In genomic region chr13:52551275-52551674, GRCm38 (mm10) we compare ENCODE assay signal across 24 mouse cellular contexts. TPM values are rescaled to one million over a fixed set of nuclear protein-coding genes. Genes with fewer than 3 reads are reported as not detected.
A peak's percentile ranks its signal among the peaks of the same experiment; 100 is the strongest.
DNase-seq lines count a peak whose midpoint lies in the region; ATAC-seq and TF ChIP-seq lines count a peak whose summit lies in the region.
"Had no signal": no experiment of that assay in that cellular context is flagged by ENCODE, and none has a peak within 500 bp of the region (broad histone marks: within the 10 kb centered on the region; RNA-seq: fewer than 3 reads in every experiment).

No protein-coding gene starts in this region.

- 0 out of 2 replicates have a peak overlapping the region, but pooled peaks have one; percentile 5 for H3K4me2 ChIP-seq in liver, embryonic 13.5 days
- H3K4me2 ChIP-seq: embryonic facial prominence, embryonic 13.5 days; liver, embryonic 15.5 days; midbrain, embryonic 12.5 days; neural tube, embryonic 15.5 days; stomach, embryonic 15.5 days had no signal

- H3K27me3 ChIP-seq in liver, embryonic 13.5 days, result no peaks in the 10 kb centered on the region
- no peaks in the 10 kb centered on the region for H3K27me3 ChIP-seq in splenic B cell, adult 2 months (ENCODE audit: control insufficient read depth, insufficient read depth, low read length, poor library complexity, severe bottlenecking)
- H3K27me3 ChIP-seq in heart, adult 2 months (ENCODE audit: control insufficient read depth, insufficient read depth, low read length), result no peaks in the 10 kb centered on the region
- H3K27me3 ChIP-seq: embryonic facial prominence, embryonic 13.5 days; liver, embryonic 15.5 days; midbrain, embryonic 12.5 days; neural tube, embryonic 15.5 days; stomach, embryonic 15.5 days had no signal

- intact Hi-C loops in heart, adult 2 months (cut with DNase I), result no loop called here

- TF ChIP-seq EP300 in heart, adult 2 months (IDR thresholded peaks at IDR 0.05; ENCODE audit: insufficient read depth, low read depth, low read length), result no peak

- DNase-seq in 416B (ENCODE audit: low read depth), result peak; percentile 84
- peak; percentile 51 to 54 for DNase-seq in B cell, adult 2 months
- DNase-seq in liver, embryonic 13.5 days, result no peak
- DNase-seq in splenic B cell, adult 2 months (ENCODE audit: low read depth, low spot score), result peak; percentile 58
- no peak for DNase-seq in retina, postnatal 1 day
- no peak for DNase-seq in heart, adult 2 months
- DNase-seq in adipocyte (ENCODE audit: low spot score), result no peak
- DNase-seq: adrenal gland, adult 2 months; cerebellum, adult 11-12 months; gastrocnemius, adult 2 months; heart, postnatal 14 days; kidney, postnatal 10 days; left cerebral cortex, postnatal 4 days; lung, postnatal 14 days; right cerebral cortex, postnatal 4 days had no signal

- H3K4me1 ChIP-seq in liver, embryonic 13.5 days (replicated peaks), result no peaks in the 10 kb centered on the region; the same call in 1 of the 2 replicates
- H3K4me1 ChIP-seq in heart, adult 2 months (ENCODE audit: control insufficient read depth, insufficient read depth, low read length), result no peaks in the 10 kb centered on the region
- H3K4me1 ChIP-seq: embryonic facial prominence, embryonic 13.5 days; heart, embryonic 10.5 days; liver, embryonic 15.5 days; midbrain, embryonic 12.5 days; neural tube, embryonic 15.5 days; stomach, embryonic 15.5 days had no signal

- H3K79me2 ChIP-seq in heart, adult 2 months (replicated peaks; ENCODE audit: control insufficient read depth, insufficient read depth, low read length), result no peaks in the 10 kb centered on the region

- no peak overlapping the region for H3K9ac ChIP-seq in liver, embryonic 13.5 days
- H3K9ac ChIP-seq in heart, adult 2 months (ENCODE audit: low read depth, low read length), result no peak overlapping the region
- H3K9ac ChIP-seq: embryonic facial prominence, embryonic 13.5 days; liver, embryonic 15.5 days; midbrain, embryonic 12.5 days; neural tube, embryonic 15.5 days; stomach, embryonic 15.5 days had no signal

- no peak overlapping the region for H3K4me3 ChIP-seq in liver, embryonic 13.5 days (replicated peaks)
- no peak overlapping the region for H3K4me3 ChIP-seq in heart, adult 2 months
- H3K4me3 ChIP-seq: embryonic facial prominence, embryonic 13.5 days; gastrocnemius, adult 2 months; heart, embryonic 10.5 days; layer of hippocampus, adult 2 months; liver, embryonic 15.5 days; midbrain, embryonic 12.5 days; neural tube, embryonic 15.5 days; stomach, embryonic 15.5 days had no signal

- ATAC-seq in liver, embryonic 13.5 days (ENCODE audit: low read depth), result no peak
- ATAC-seq: hindbrain, embryonic 16.5 days; intestine, postnatal 0 days had no signal

- no peaks in the 10 kb centered on the region for H3K9me3 ChIP-seq in liver, embryonic 13.5 days (replicated peaks)
- H3K9me3 ChIP-seq: embryonic facial prominence, embryonic 13.5 days; heart, embryonic 10.5 days; liver, embryonic 15.5 days; midbrain, embryonic 12.5 days; neural tube, embryonic 15.5 days; stomach, embryonic 15.5 days had no signal

- TF ChIP-seq CTCF in heart, adult 2 months (IDR thresholded peaks at IDR 0.05), result no peak

- TF ChIP-seq POLR2A in heart, adult 2 months (IDR thresholded peaks at IDR 0.05; ENCODE audit: insufficient read depth, low read depth, low read length), result no peak

- H3K27ac ChIP-seq in liver, embryonic 13.5 days, result peak overlapping the region; percentile 64
- no peak overlapping the region for H3K27ac ChIP-seq in heart, adult 2 months
- H3K27ac ChIP-seq: embryonic facial prominence, embryonic 13.5 days; gastrocnemius, adult 2 months; heart, embryonic 10.5 days; layer of hippocampus, adult 2 months; liver, embryonic 15.5 days; midbrain, embryonic 12.5 days; neural tube, embryonic 15.5 days; stomach, embryonic 15.5 days had no signal

- 31% methylated on average over 9 of the region's 9 CpGs for WGBS in liver, embryonic 13.5 days (ENCODE audit: insufficient replicate concordance)
- 66% methylated on average over 9 of the region's 9 CpGs for WGBS in heart, adult 2 months

- H3K36me3 ChIP-seq in liver, embryonic 13.5 days, result no peaks in the 10 kb centered on the region
- H3K36me3 ChIP-seq in splenic B cell, adult 2 months (ENCODE audit: control insufficient read depth, insufficient read depth, low read length, poor library complexity, severe bottlenecking), result no peaks in the 10 kb centered on the region; the same call in 1 of the 2 replicates
- H3K36me3 ChIP-seq in heart, adult 2 months (ENCODE audit: control insufficient read depth, insufficient read depth, low read length), result no peaks in the 10 kb centered on the region
- H3K36me3 ChIP-seq: embryonic facial prominence, embryonic 13.5 days; heart, embryonic 10.5 days; liver, embryonic 15.5 days; midbrain, embryonic 12.5 days; neural tube, embryonic 15.5 days; stomach, embryonic 15.5 days had no signal

RNA-seq across cellular contexts. Expression of gene Diras2, which starts 20.2 kb away (rescaled TPM):
- 0.02 and 0.09 TPM in 2 replicates for polyA plus RNA-seq in liver, embryonic 13.5 days (2015; fragmentation: Nextera tagmentation; extraction: Ambion mirVana)
- under 1 TPM; 0.18 to 0.32 TPM for total RNA-seq in heart, adult 2 months (2021)
- polyA plus RNA-seq in heart, adult 2 months (2012; rRNA removed), result 0.61 and 0.78 TPM in 2 replicates

RNA-seq across cellular contexts. Expression of gene Syk, which starts 31.7 kb away (rescaled TPM):
- 4.4 and 5.0 TPM in 2 replicates for polyA plus RNA-seq in liver, embryonic 13.5 days (2015; fragmentation: Nextera tagmentation; extraction: Ambion mirVana)
- total RNA-seq in heart, adult 2 months (2021), result 10 to 100 TPM; 16.0 to 17.6 TPM
- polyA plus RNA-seq in heart, adult 2 months (2012; rRNA removed), result 14.0 and 19.7 TPM in 2 replicates

Comparison
In these comparisons a context has a peak if more than half of its experiments do, and no peak if none do; other contexts are left out.
1. DNase-seq: peak in 416B (single experiment), B cell, adult 2 months (2 of 2) and splenic B cell, adult 2 months (single experiment); none in liver, embryonic 13.5 days (single experiment), retina, postnatal 1 day (single experiment), heart, adult 2 months (0 of 2) and adipocyte (single experiment).